Mouse (Mus musculus) heart, postnatal 0 days (tissue): ENCODE results near the gene Hist1h2ae. TPM values are rescaled to one million over a fixed set of nuclear protein-coding genes. Genes with fewer than 3 reads are reported as not detected.
"Not testable (repeated sequence)": the region's sequence is repeated elsewhere in the genome, so short reads cannot be mapped to it uniquely, and the experiment has no call there.

Experiments
- ATAC-seq: fragments of 200-750 bp; cut with Nextera tagmentation; 2 replicates; pipeline ENCODE4 v1.8.0; 2017; ENCODE audit warnings: low read depth, moderate number of reproducible peaks, moderate library complexity; ENCODE audit not compliant: insufficient read depth
- DNase-seq: peaks from one replicate; pipeline ENCODE4 v3.0.0-alpha.2; 2016; ENCODE audit warnings: low spot score
- H3K27ac ChIP-seq: fragments of 300-500 bp; sonication (generic); 2 replicates; pipeline ENCODE4 v1.5.1; 2014; ENCODE audit warnings: low read depth, mild to moderate bottlenecking
- H3K27me3 ChIP-seq: fragments of 300-500 bp; sonication (generic); 2 replicates; pipeline ENCODE4 v1.6.1; 2014; ENCODE audit warnings: low read length, mixed read lengths; ENCODE audit not compliant: control insufficient read depth, insufficient read depth
- H3K36me3 ChIP-seq: fragments of 300-500 bp; sonication (generic); replicated peaks from 2 replicates; pipeline ENCODE4 v1.6.1; 2014; ENCODE audit warnings: low read length, mixed read lengths; ENCODE audit not compliant: control insufficient read depth, insufficient read depth
- H3K4me1 ChIP-seq: fragments of 300-500 bp; sonication (generic); 2 replicates; pipeline ENCODE4 v1.6.1; 2014; ENCODE audit warnings: antibody characterized with exemption; ENCODE audit not compliant: control insufficient read depth, insufficient read depth
- H3K4me2 ChIP-seq: fragments of 300-500 bp; sonication (generic); 2 replicates; pipeline ENCODE4 v1.6.1; 2014; ENCODE audit warnings: low read depth, mild to moderate bottlenecking, low read length, moderate library complexity
- H3K4me3 ChIP-seq: fragments of 300-500 bp; sonication (generic); 2 replicates; pipeline ENCODE4 v1.5.1; 2014; ENCODE audit warnings: low read depth, low read length
- H3K9ac ChIP-seq: fragments of 300-500 bp; sonication (generic); replicated peaks from 2 replicates; pipeline ENCODE4 v1.6.1; 2014; ENCODE audit warnings: low read depth, low read length, mixed read lengths
- H3K9me3 ChIP-seq: fragments of 300-500 bp; sonication (generic); replicated peaks from 2 replicates; pipeline ENCODE4 v1.6.1; 2016; ENCODE audit warnings: low read length; ENCODE audit not compliant: control insufficient read depth
- CTCF ChIP-seq: IDR thresholded peaks from 2 replicates; pipeline ENCODE4 v1.5.1; 2016; ENCODE audit warnings: antibody characterized with exemption, control low read depth, low read depth
- EP300 ChIP-seq: IDR thresholded peaks from 2 replicates; pipeline ENCODE4 v1.6.1; 2016; ENCODE audit warnings: antibody characterized with exemption, low read depth
- WGBS: fragments of 180-500 bp; shearing (Covaris S2); extraction: QIAGEN DNeasy Blood & Tissue Kit; methylation state at CpG from one replicate; pipeline ENCODE4 v1.1.7; 2014; 5-methylcytosine and 5-hydroxymethylcytosine counted together
- polyA plus RNA-seq: library from polyadenylated mRNA; unstranded; fragments of >200 nt; fragmentation: Nextera tagmentation; extraction: Ambion mirVana; gene quantifications from 2 replicates; pipeline ENCODE4 v1.2.1, GENCODE M21; 2015
- total RNA-seq: library from RNA; depleted of rRNA; stranded (reverse); fragments of >200 nt; gene quantifications from 2 replicates; pipeline ENCODE4 v1.2.3, GENCODE M21; 2014; ENCODE audit warnings: low replicate concordance

The Hist1h2ae gene
- total and polyA plus RNA-seq, 2 experiments from 2014 or later: 12.1 to 171 TPM

DNA sequence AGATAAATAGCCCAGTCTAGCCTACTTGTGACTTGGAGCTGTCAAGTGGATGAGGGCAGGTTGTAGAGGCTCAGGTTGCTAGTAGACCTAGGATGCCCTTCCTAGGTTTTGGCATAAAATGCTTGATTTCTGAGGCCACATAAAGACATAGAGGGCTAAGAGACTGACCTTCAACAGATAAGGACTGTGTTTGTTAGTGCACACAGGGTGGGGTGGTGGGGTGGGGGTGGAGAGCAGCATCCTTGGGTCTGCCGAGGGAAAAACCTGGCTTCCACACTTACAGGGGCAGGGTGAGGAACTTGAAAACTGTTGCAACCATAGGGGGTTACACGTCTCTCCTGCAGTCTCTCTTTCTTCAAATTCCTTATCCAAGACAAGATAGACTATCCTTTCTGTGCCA is 24.2 kb upstream of the Hist1h2ae start:
- no peaks in the 10 kb centered on the region for H3K9me3 ChIP-seq
- no peak for TF ChIP-seq EP300
- no peak for TF ChIP-seq CTCF
- no peaks in the 10 kb centered on the region for H3K27me3 ChIP-seq
- ATAC-seq: no peak
- whole genome bisulfite sequencing: 62% methylated on average over 2 of the region's 2 CpGs
- no peaks in the 10 kb centered on the region for H3K4me1 ChIP-seq
- no peak overlapping the region for H3K4me2 ChIP-seq
- H3K36me3 ChIP-seq: no peaks in the 10 kb centered on the region
- no peak for DNase-seq
- H3K4me3 ChIP-seq: no peak overlapping the region
- no peak overlapping the region for H3K27ac ChIP-seq
- no peak overlapping the region for H3K9ac ChIP-seq

GRCm38 (mm10) chr13:23593051-23593770 is 22.2 kb upstream of the Hist1h2ae start:
- peak overlapping the region; percentile 61; the same call in 1 of the 2 replicates for H3K27ac ChIP-seq
- DNase-seq: no peak
- H3K4me1 ChIP-seq: no peaks in the 10 kb centered on the region
- no peak for TF ChIP-seq CTCF
- no peak for TF ChIP-seq EP300
- H3K27me3 ChIP-seq: no peaks in the 10 kb centered on the region
- WGBS: 55% methylated on average over 5 of the region's 5 CpGs
- H3K36me3 ChIP-seq: no peaks in the 10 kb centered on the region
- no peak overlapping the region for H3K4me3 ChIP-seq
- no peak overlapping the region for H3K9ac ChIP-seq
- no peaks in the 10 kb centered on the region for H3K9me3 ChIP-seq
- ATAC-seq: no peak; the same call in 1 of the 2 replicates
- no peak overlapping the region for H3K4me2 ChIP-seq

DNA sequence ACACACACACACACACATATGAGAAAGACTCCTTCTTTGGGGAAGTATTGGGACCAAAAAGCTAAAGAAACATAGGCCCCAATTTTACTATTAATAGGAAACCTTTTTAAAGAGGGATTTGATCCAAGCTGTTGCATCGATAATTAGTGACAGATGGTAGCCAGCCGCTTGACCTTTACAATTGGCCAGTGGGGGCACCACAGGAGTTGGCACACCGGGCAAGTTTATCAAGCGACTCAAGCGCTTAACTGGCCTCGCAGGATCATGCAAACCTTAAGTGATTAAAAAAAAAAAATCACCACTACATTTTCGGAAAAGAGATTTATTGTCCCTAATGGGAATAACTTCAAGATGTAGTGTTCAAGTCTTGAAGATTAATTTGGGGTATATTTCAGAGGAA is 21.6 kb upstream of the Hist1h2ae start:
- Histone ChIP-seq H3K27me3 (no peaks in the 10 kb centered on the region), H3K4me1 (no peaks in the 10 kb centered on the region), H3K4me3 (no peak overlapping the region), H3K9ac (no peak overlapping the region), H3K9me3 (no peaks in the 10 kb centered on the region), H3K27ac (peak overlapping the region; percentile 61; the same call in 1 of the 2 replicates), H3K36me3 (no peaks in the 10 kb centered on the region), H3K4me2 (no peak overlapping the region)
- WGBS: 82% methylated on average over 7 of the region's 7 CpGs
- ATAC-seq: no peak
- TF ChIP-seq EP300 (no peak), CTCF (no peak)
- DNase-seq: no peak

- H3K36me3 ChIP-seq, H3K9me3 ChIP-seq, H3K4me1 ChIP-seq, DNase-seq, H3K4me2 ChIP-seq, H3K9ac ChIP-seq, H3K27ac ChIP-seq, H3K4me3 ChIP-seq, ATAC-seq, H3K27me3 ChIP-seq: not testable (repeated sequence)
- WGBS: 64% methylated on average over 7 of the region's 7 CpGs
These were observed 20.9 kb upstream of the Hist1h2ae start for GRCm38 (mm10) chr13:23591886-23592285.

DNA sequence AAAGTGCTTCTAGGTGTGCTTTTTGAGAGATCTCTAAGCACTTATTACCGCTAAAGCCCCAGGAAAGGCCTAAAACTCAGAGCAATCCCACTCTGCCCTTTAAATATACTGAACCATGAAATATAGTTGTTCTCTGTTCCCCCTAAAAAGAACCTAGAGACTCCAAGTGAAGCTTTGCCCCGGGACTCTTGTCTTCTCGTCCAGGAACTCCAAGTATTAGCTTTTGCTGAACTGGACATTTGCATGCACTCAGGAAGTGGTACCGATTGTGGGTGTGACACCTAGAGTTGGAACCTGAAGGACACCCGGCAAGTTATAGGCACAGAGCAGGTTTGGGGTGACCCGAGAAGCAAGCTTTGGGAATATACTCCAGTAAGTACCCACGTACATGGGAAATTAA is 20.2 kb upstream of the Hist1h2ae start:
- Histone ChIP-seq H3K36me3 (no peaks in the 10 kb centered on the region), H3K9ac (no peak overlapping the region), H3K9me3 (no peaks in the 10 kb centered on the region), H3K4me3 (no peak overlapping the region), H3K4me1 (0 out of 2 replicates have a peak, but pooled peaks cover 4% of the 10 kb centered on the region), H3K4me2 (no peak overlapping the region), H3K27me3 (no peaks in the 10 kb centered on the region), H3K27ac (no peak overlapping the region)
- ATAC-seq (no peak), DNase-seq (no peak)
- WGBS: 89% methylated on average over 7 of the region's 7 CpGs
- TF ChIP-seq CTCF (no peak), EP300 (no peak)

DNA sequence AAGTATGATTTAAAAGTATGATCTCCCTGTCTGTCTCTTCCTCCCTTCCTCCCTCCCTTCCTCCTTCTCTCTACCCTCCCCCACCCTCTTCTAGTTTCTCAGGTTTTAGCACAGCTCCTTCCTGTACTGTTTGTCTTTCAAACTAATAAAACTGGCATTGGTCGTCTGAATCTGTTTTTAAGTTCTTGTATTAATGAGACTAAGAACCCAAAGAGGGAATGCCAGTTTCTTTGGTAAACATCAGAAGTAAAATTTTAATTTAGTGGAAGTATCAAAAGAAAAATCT is 15.9 kb upstream of the Hist1h2ae start:
- H3K27ac ChIP-seq: peak overlapping the region; percentile 99
- TF ChIP-seq CTCF: no peak
- no peak for TF ChIP-seq EP300
- peak overlapping the region; percentile 62 for H3K4me3 ChIP-seq
- DNase-seq (peak; percentile 5), ATAC-seq (no peak)
- H3K27me3 ChIP-seq: no peaks in the 10 kb centered on the region
- WGBS: 10% methylated on average over 1 of the region's 1 CpGs
- no peaks in the 10 kb centered on the region for H3K36me3 ChIP-seq
- peaks cover 21% of the 10 kb centered on the region; the same call in 1 of the 2 replicates for H3K4me1 ChIP-seq
- H3K9ac ChIP-seq: peak overlapping the region; percentile 64
- peak overlapping the region; percentile 74 for H3K4me2 ChIP-seq
- no peaks in the 10 kb centered on the region for H3K9me3 ChIP-seq
